Mouse (Mus musculus) midbrain, embryonic 14.5 days (tissue): ENCODE measurements at regions not wholly inside any gene's neighbourhood (a gene's known extent, or its start where the extent isn't known, plus 50 kb on each side); places are given as distances from the start of the nearest gene placed in this dataset.

Experiments used
- ATAC-seq: fragments of 200-750 bp; cut with Nextera tagmentation; 2 replicates; pipeline ENCODE4 v1.8.0; 2017; ENCODE audit warnings: moderate number of reproducible peaks, moderate library complexity; ENCODE audit not compliant: low FRiP score, low TSS enrichment
- DNase-seq: peaks from one replicate; pipeline ENCODE4 v3.0.0-alpha.2; 2015
- H3K27ac ChIP-seq: fragments of 300-500 bp; sonication (generic); replicated peaks from 2 replicates; pipeline ENCODE4 v1.5.1; 2014; ENCODE audit warnings: mild to moderate bottlenecking, low read depth, low read length, moderate library complexity
- H3K27me3 ChIP-seq: fragments of 300-500 bp; sonication (generic); 2 replicates; pipeline ENCODE4 v1.6.1; 2014; ENCODE audit warnings: low read length, control low read depth, mixed read lengths; ENCODE audit not compliant: control insufficient read depth, insufficient read depth
- H3K36me3 ChIP-seq: fragments of 300-500 bp; sonication (generic); 2 replicates; pipeline ENCODE4 v1.6.1; 2014; ENCODE audit warnings: low read length, control low read depth; ENCODE audit not compliant: control insufficient read depth, insufficient read depth
- H3K4me1 ChIP-seq: fragments of 300-500 bp; sonication (generic); 2 replicates; pipeline ENCODE4 v1.6.1; 2014; ENCODE audit warnings: mild to moderate bottlenecking, antibody characterized with exemption, low read length, control low read depth; ENCODE audit not compliant: control insufficient read depth, insufficient read depth
- H3K4me2 ChIP-seq: fragments of 300-500 bp; sonication (generic); 2 replicates; pipeline ENCODE4 v1.6.1; 2014; ENCODE audit warnings: mild to moderate bottlenecking, low read length, moderate library complexity
- H3K4me3 ChIP-seq: fragments of 300-500 bp; sonication (generic); replicated peaks from 2 replicates; pipeline ENCODE4 v1.5.1; 2014; ENCODE audit warnings: low read depth, low read length
- H3K9ac ChIP-seq: fragments of 300-500 bp; sonication (generic); replicated peaks from 2 replicates; pipeline ENCODE4 v1.6.1; 2014; ENCODE audit warnings: mild to moderate bottlenecking, low read length, moderate library complexity
- H3K9me3 ChIP-seq: fragments of 300-500 bp; sonication (generic); 2 replicates; pipeline ENCODE4 v1.6.1; 2016; ENCODE audit warnings: low read length, control low read depth, mixed read lengths; ENCODE audit not compliant: control insufficient read depth
- WGBS: fragments of 180-500 bp; shearing (Covaris S2); extraction: QIAGEN DNeasy Blood & Tissue Kit; methylation state at CpG from one replicate; pipeline ENCODE4 v1.1.7; 2014; 5-methylcytosine and 5-hydroxymethylcytosine counted together

DNA sequence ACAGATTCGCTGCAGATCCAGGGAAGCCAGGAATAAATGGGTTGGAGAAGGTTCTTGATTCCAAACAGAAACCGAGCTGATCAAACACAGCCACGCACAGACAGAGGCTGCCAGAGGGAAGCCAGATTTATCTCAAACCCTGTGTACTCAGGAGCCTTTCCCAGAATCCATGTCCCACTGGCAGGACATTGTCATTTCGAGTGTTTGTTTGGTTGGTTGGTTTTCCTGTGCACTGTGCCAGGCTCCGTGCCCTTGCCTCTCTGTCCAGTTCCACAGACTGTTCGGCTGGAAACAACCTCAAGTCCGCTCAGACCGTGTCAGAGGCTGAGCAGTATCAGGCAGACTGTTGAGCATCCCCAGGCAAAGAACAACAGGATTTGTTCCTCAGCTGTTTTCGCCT, 51.4 kb upstream of the Ptprt start:
- Histone ChIP-seq H3K4me3 (no peak overlapping the region), H3K36me3 (no peaks in the 10 kb centered on the region), H3K9ac (no peak overlapping the region), H3K27me3 (no peaks in the 10 kb centered on the region), H3K9me3 (no peaks in the 10 kb centered on the region), H3K27ac (no peak overlapping the region), H3K4me1 (no peaks in the 10 kb centered on the region), H3K4me2 (no peak overlapping the region)
- ATAC-seq (no peak), DNase-seq (no peak)
- WGBS: 92% methylated on average over 9 of the region's 9 CpGs
